Mouse (Mus musculus) heart, postnatal 0 days (tissue): Measurements from ENCODE around the gene Kdm7a. TPM values are rescaled to one million over a fixed set of nuclear protein-coding genes. Genes with fewer than 3 reads are reported as not detected.

Source experiments
- ATAC-seq: fragments of 200-750 bp; cut with Nextera tagmentation; 2 replicates; pipeline ENCODE4 v1.8.0; 2017; ENCODE audit warnings: low read depth, moderate number of reproducible peaks, moderate library complexity; ENCODE audit not compliant: insufficient read depth
- DNase-seq: peaks from one replicate; pipeline ENCODE4 v3.0.0-alpha.2; 2016; ENCODE audit warnings: low spot score
- H3K27ac ChIP-seq: fragments of 300-500 bp; sonication (generic); 2 replicates; pipeline ENCODE4 v1.5.1; 2014; ENCODE audit warnings: low read depth, mild to moderate bottlenecking
- H3K27me3 ChIP-seq: fragments of 300-500 bp; sonication (generic); 2 replicates; pipeline ENCODE4 v1.6.1; 2014; ENCODE audit warnings: low read length, mixed read lengths; ENCODE audit not compliant: control insufficient read depth, insufficient read depth
- H3K36me3 ChIP-seq: fragments of 300-500 bp; sonication (generic); replicated peaks from 2 replicates; pipeline ENCODE4 v1.6.1; 2014; ENCODE audit warnings: low read length, mixed read lengths; ENCODE audit not compliant: control insufficient read depth, insufficient read depth
- H3K4me1 ChIP-seq: fragments of 300-500 bp; sonication (generic); 2 replicates; pipeline ENCODE4 v1.6.1; 2014; ENCODE audit warnings: antibody characterized with exemption; ENCODE audit not compliant: control insufficient read depth, insufficient read depth
- H3K4me2 ChIP-seq: fragments of 300-500 bp; sonication (generic); 2 replicates; pipeline ENCODE4 v1.6.1; 2014; ENCODE audit warnings: low read depth, mild to moderate bottlenecking, low read length, moderate library complexity
- H3K4me3 ChIP-seq: fragments of 300-500 bp; sonication (generic); 2 replicates; pipeline ENCODE4 v1.5.1; 2014; ENCODE audit warnings: low read depth, low read length
- H3K9ac ChIP-seq: fragments of 300-500 bp; sonication (generic); replicated peaks from 2 replicates; pipeline ENCODE4 v1.6.1; 2014; ENCODE audit warnings: low read depth, low read length, mixed read lengths
- H3K9me3 ChIP-seq: fragments of 300-500 bp; sonication (generic); replicated peaks from 2 replicates; pipeline ENCODE4 v1.6.1; 2016; ENCODE audit warnings: low read length; ENCODE audit not compliant: control insufficient read depth
- CTCF ChIP-seq: IDR thresholded peaks from 2 replicates; pipeline ENCODE4 v1.5.1; 2016; ENCODE audit warnings: antibody characterized with exemption, control low read depth, low read depth
- EP300 ChIP-seq: IDR thresholded peaks from 2 replicates; pipeline ENCODE4 v1.6.1; 2016; ENCODE audit warnings: antibody characterized with exemption, low read depth
- WGBS: fragments of 180-500 bp; shearing (Covaris S2); extraction: QIAGEN DNeasy Blood & Tissue Kit; methylation state at CpG from one replicate; pipeline ENCODE4 v1.1.7; 2014; 5-methylcytosine and 5-hydroxymethylcytosine counted together
- polyA plus RNA-seq: library from polyadenylated mRNA; unstranded; fragments of >200 nt; fragmentation: Nextera tagmentation; extraction: Ambion mirVana; gene quantifications from 2 replicates; pipeline ENCODE4 v1.2.1, GENCODE M21; 2015
- total RNA-seq: library from RNA; depleted of rRNA; stranded (reverse); fragments of >200 nt; gene quantifications from 2 replicates; pipeline ENCODE4 v1.2.3, GENCODE M21; 2014; ENCODE audit warnings: low replicate concordance

Kdm7a gene
- total and polyA plus RNA-seq, 2 experiments from 2014 or later: 4.0 to 10.1 TPM

GRCm38 (mm10) chr6:39243511-39243961 lies 36.9 kb upstream of the Kdm7a start:
- H3K27me3 ChIP-seq: no peaks in the 10 kb centered on the region
- H3K4me1 ChIP-seq: peaks cover 19% of the 10 kb centered on the region
- H3K36me3 ChIP-seq: no peaks in the 10 kb centered on the region
- peak overlapping the region; percentile 70 for H3K27ac ChIP-seq
- no peak overlapping the region for H3K4me3 ChIP-seq
- no peak overlapping the region for H3K4me2 ChIP-seq
- H3K9me3 ChIP-seq: no peaks in the 10 kb centered on the region
- TF ChIP-seq CTCF (no peak), EP300 (no peak)
- 53% methylated on average over 8 of the region's 8 CpGs for WGBS
- ATAC-seq: peak; percentile 38; the same call in 1 of the 2 replicates
- DNase-seq: peak; percentile 48
- H3K9ac ChIP-seq: no peak overlapping the region

GRCm38 (mm10) chr6:39242718-39243471 lies 36.3 kb upstream of the Kdm7a start:
- no peak overlapping the region for H3K4me3 ChIP-seq
- peak; percentile 89 for DNase-seq
- peaks cover 19% of the 10 kb centered on the region for H3K4me1 ChIP-seq
- WGBS: 18% methylated on average over 8 of the region's 8 CpGs
- H3K36me3 ChIP-seq: no peaks in the 10 kb centered on the region
- ATAC-seq: peak; percentile 94
- H3K9me3 ChIP-seq: no peaks in the 10 kb centered on the region
- H3K27ac ChIP-seq: peak overlapping the region; percentile 70
- H3K27me3 ChIP-seq: no peaks in the 10 kb centered on the region
- H3K4me2 ChIP-seq: 0 out of 2 replicates have a peak overlapping the region, but pooled peaks have one; percentile 0
- H3K9ac ChIP-seq: no peak overlapping the region
- TF ChIP-seq EP300: no peak
- TF ChIP-seq CTCF: peak; percentile 2; the same call in 1 of the 2 replicates

- Histone ChIP-seq H3K36me3 (no peaks in the 10 kb centered on the region), H3K4me3 (no peak overlapping the region), H3K4me1 (peaks cover 19% of the 10 kb centered on the region), H3K27me3 (no peaks in the 10 kb centered on the region), H3K4me2 (no peak overlapping the region), H3K9ac (no peak overlapping the region), H3K9me3 (no peaks in the 10 kb centered on the region), H3K27ac (no peak overlapping the region)
- TF ChIP-seq CTCF: no peak
- no peak for TF ChIP-seq EP300
- DNase-seq: no peak
- ATAC-seq: no peak
- 70% methylated on average over 4 of the region's 4 CpGs for WGBS
Measured at GRCm38 (mm10) chr6:39241421-39241891, 34.9 kb upstream of the Kdm7a start.

GRCm38 (mm10) chr6:39240956-39241355 lies 34.4 kb upstream of the Kdm7a start:
- TF ChIP-seq CTCF (no peak), EP300 (no peak)
- Histone ChIP-seq H3K4me3 (no peak overlapping the region), H3K27ac (no peak overlapping the region), H3K4me2 (no peak overlapping the region), H3K36me3 (no peaks in the 10 kb centered on the region), H3K4me1 (peaks cover 19% of the 10 kb centered on the region), H3K9ac (no peak overlapping the region), H3K27me3 (no peaks in the 10 kb centered on the region), H3K9me3 (no peaks in the 10 kb centered on the region)
- WGBS: 83% methylated on average over 3 of the region's 3 CpGs
- no peak for DNase-seq
- ATAC-seq: no peak

GRCm38 (mm10) chr6:39237887-39238286 lies 31.3 kb upstream of the Kdm7a start:
- TF ChIP-seq EP300: no peak
- no peak for TF ChIP-seq CTCF
- Histone ChIP-seq H3K4me3 (no peak overlapping the region), H3K4me2 (no peak overlapping the region), H3K4me1 (peaks cover 5% of the 10 kb centered on the region; the same call in 1 of the 2 replicates), H3K9ac (no peak overlapping the region), H3K27me3 (no peaks in the 10 kb centered on the region), H3K36me3 (no peaks in the 10 kb centered on the region), H3K9me3 (no peaks in the 10 kb centered on the region), H3K27ac (no peak overlapping the region)
- WGBS: 58% methylated on average over 3 of the region's 3 CpGs
- DNase-seq: no peak
- ATAC-seq: no peak

- H3K4me3 ChIP-seq: no peak overlapping the region
- 60% methylated on average over 4 of the region's 4 CpGs for WGBS
- ATAC-seq: no peak
Measured at GRCm38 (mm10) chr6:39232617-39233016, 26.0 kb upstream of the Kdm7a start.

More at GRCm38 (mm10) chr6:39232617-39233016, 26.0 kb upstream of the Kdm7a start:
- Histone ChIP-seq H3K4me2 (no peak overlapping the region), H3K9ac (no peak overlapping the region), H3K9me3 (no peaks in the 10 kb centered on the region), H3K27me3 (no peaks in the 10 kb centered on the region), H3K4me1 (no peaks in the 10 kb centered on the region), H3K36me3 (no peaks in the 10 kb centered on the region), H3K27ac (no peak overlapping the region)
- DNase-seq: no peak
- no peak for TF ChIP-seq EP300
- TF ChIP-seq CTCF: no peak
